Mouse (Mus musculus): ENCODE results near the gene G0s2. TPM values are rescaled to one million over a fixed set of nuclear protein-coding genes. Genes with fewer than 3 reads are reported as not detected.
"Not testable (repeated sequence)": the region's sequence is repeated elsewhere in the genome, so short reads cannot be mapped to it uniquely, and the experiment has no call there.

The G0s2 gene
- polyA plus RNA-seq, 1 experiment from 2014 or later: 5.1 TPM

- Histone ChIP-seq H3K9me3 (no peaks in the 10 kb centered on the region), H3K27ac (replicated peaks) (no peak overlapping the region), H3K9ac (replicated peaks) (no peak overlapping the region), H3K4me1 (no peaks in the 10 kb centered on the region), H3K4me2 (replicated peaks) (no peak overlapping the region), H3K27me3 (no peaks in the 10 kb centered on the region), H3K36me3 (no peaks in the 10 kb centered on the region), H3K4me3 (no peak overlapping the region)
- ATAC-seq (replicated peaks): no peak
- 76% methylated on average over 7 of the region's 7 CpGs for WGBS
Observed at GRCm38 (mm10) chr1:193261897-193262548, 11.0 kb downstream of the G0s2 start.

- no peak for ATAC-seq (replicated peaks)
- H3K27ac ChIP-seq (replicated peaks): no peak overlapping the region
- 0 out of 2 replicates have a peak, but pooled peaks cover 4% of the 10 kb centered on the region for H3K4me1 ChIP-seq
- no peak overlapping the region for H3K4me2 ChIP-seq (replicated peaks)
- no peaks in the 10 kb centered on the region for H3K27me3 ChIP-seq
- H3K36me3 ChIP-seq: no peaks in the 10 kb centered on the region
- H3K9ac ChIP-seq (replicated peaks): no peak overlapping the region
- WGBS: 91% methylated on average over 9 of the region's 9 CpGs
- no peaks in the 10 kb centered on the region for H3K9me3 ChIP-seq
- no peak overlapping the region for H3K4me3 ChIP-seq
Observed at GRCm38 (mm10) chr1:193259559-193259958, 13.5 kb downstream of the G0s2 start.

GRCm38 (mm10) chr1:193256621-193257098 is 16.4 kb downstream of the G0s2 start:
- no peaks in the 10 kb centered on the region for H3K27me3 ChIP-seq
- H3K9ac ChIP-seq (replicated peaks): no peak overlapping the region
- H3K4me2 ChIP-seq (replicated peaks): no peak overlapping the region
- H3K9me3 ChIP-seq: no peaks in the 10 kb centered on the region
- ATAC-seq (replicated peaks): no peak
- H3K4me1 ChIP-seq: 0 out of 2 replicates have a peak, but pooled peaks cover 4% of the 10 kb centered on the region
- no peaks in the 10 kb centered on the region for H3K36me3 ChIP-seq
- no peak overlapping the region for H3K4me3 ChIP-seq
- H3K27ac ChIP-seq (replicated peaks): 0 out of 2 replicates have a peak overlapping the region, but pooled peaks have one; percentile 10
- 57% methylated on average over 5 of the region's 5 CpGs for WGBS

GRCm38 (mm10) chr1:193256289-193256577 is 16.8 kb downstream of the G0s2 start:
- peak; percentile 57; the same call in 1 of the 2 replicates for ATAC-seq (replicated peaks)
- no peaks in the 10 kb centered on the region for H3K27me3 ChIP-seq
- H3K4me3 ChIP-seq: no peak overlapping the region
- no peak overlapping the region for H3K4me2 ChIP-seq (replicated peaks)
- no peaks in the 10 kb centered on the region for H3K36me3 ChIP-seq
- no peak overlapping the region for H3K9ac ChIP-seq (replicated peaks)
- 0 out of 2 replicates have a peak, but pooled peaks cover 4% of the 10 kb centered on the region for H3K4me1 ChIP-seq
- no peaks in the 10 kb centered on the region for H3K9me3 ChIP-seq
- H3K27ac ChIP-seq (replicated peaks): 0 out of 2 replicates have a peak overlapping the region, but pooled peaks have one; percentile 10

- H3K27me3 ChIP-seq: no peaks in the 10 kb centered on the region
- no peak overlapping the region for H3K4me3 ChIP-seq
- 25% methylated on average over 3 of the region's 3 CpGs for WGBS
- H3K4me1 ChIP-seq: 0 out of 2 replicates have a peak, but pooled peaks cover 4% of the 10 kb centered on the region
- peak; percentile 76 for ATAC-seq (replicated peaks)
- H3K9me3 ChIP-seq: no peaks in the 10 kb centered on the region
- no peak overlapping the region for H3K4me2 ChIP-seq (replicated peaks)
- no peak overlapping the region for H3K27ac ChIP-seq (replicated peaks)
- no peaks in the 10 kb centered on the region for H3K36me3 ChIP-seq
- H3K9ac ChIP-seq (replicated peaks): no peak overlapping the region
Observed at GRCm38 (mm10) chr1:193255488-193256288, 17.3 kb downstream of the G0s2 start.

- no peaks in the 10 kb centered on the region for H3K27me3 ChIP-seq
- 74% methylated on average over 8 of the region's 8 CpGs for WGBS
- no peak overlapping the region for H3K4me2 ChIP-seq (replicated peaks)
- no peak for ATAC-seq (replicated peaks)
- no peaks in the 10 kb centered on the region for H3K9me3 ChIP-seq
- no peak overlapping the region for H3K4me3 ChIP-seq
- no peak overlapping the region for H3K27ac ChIP-seq (replicated peaks)
- H3K36me3 ChIP-seq: no peaks in the 10 kb centered on the region
- no peak overlapping the region for H3K9ac ChIP-seq (replicated peaks)
- 0 out of 2 replicates have a peak, but pooled peaks cover 4% of the 10 kb centered on the region for H3K4me1 ChIP-seq
Observed at GRCm38 (mm10) chr1:193255032-193255431, 18.0 kb downstream of the G0s2 start.

GRCm38 (mm10) chr1:193253895-193254294 is 19.1 kb downstream of the G0s2 start:
- not testable (repeated sequence) for H3K9ac ChIP-seq (replicated peaks); H3K4me3 ChIP-seq; ATAC-seq (replicated peaks); H3K27ac ChIP-seq (replicated peaks); H3K36me3 ChIP-seq; H3K9me3 ChIP-seq; H3K4me1 ChIP-seq; H3K4me2 ChIP-seq (replicated peaks); H3K27me3 ChIP-seq
- WGBS: 82% methylated on average over 3 of the region's 3 CpGs

GRCm38 (mm10) chr1:193252616-193253015 is 20.4 kb downstream of the G0s2 start:
- H3K9ac ChIP-seq (replicated peaks): no peak overlapping the region
- no peaks in the 10 kb centered on the region for H3K9me3 ChIP-seq
- ATAC-seq (replicated peaks): no peak
- H3K27ac ChIP-seq (replicated peaks): no peak overlapping the region
- H3K27me3 ChIP-seq: no peaks in the 10 kb centered on the region
- H3K4me1 ChIP-seq: 0 out of 2 replicates have a peak, but pooled peaks cover 4% of the 10 kb centered on the region
- WGBS: 58% methylated on average over 5 of the region's 5 CpGs
- H3K4me2 ChIP-seq (replicated peaks): no peak overlapping the region
- no peak overlapping the region for H3K4me3 ChIP-seq
- H3K36me3 ChIP-seq: no peaks in the 10 kb centered on the region

GRCm38 (mm10) chr1:193251386-193251785 is 21.6 kb downstream of the G0s2 start:
- Histone ChIP-seq H3K9me3 (no peaks in the 10 kb centered on the region), H3K4me2 (replicated peaks) (no peak overlapping the region), H3K27ac (replicated peaks) (no peak overlapping the region), H3K4me1 (0 out of 2 replicates have a peak, but pooled peaks cover under 1% of the 10 kb centered on the region), H3K27me3 (no peaks in the 10 kb centered on the region), H3K4me3 (no peak overlapping the region), H3K9ac (replicated peaks) (no peak overlapping the region), H3K36me3 (no peaks in the 10 kb centered on the region)
- no peak for ATAC-seq (replicated peaks)
- 85% methylated on average over 7 of the region's 7 CpGs for whole genome bisulfite sequencing

GRCm38 (mm10) chr1:193250026-193250425 is 23.0 kb downstream of the G0s2 start:
- H3K4me2 ChIP-seq (replicated peaks): no peak overlapping the region
- H3K9me3 ChIP-seq: no peaks in the 10 kb centered on the region
- no peak overlapping the region for H3K4me3 ChIP-seq
- H3K4me1 ChIP-seq: no peaks in the 10 kb centered on the region
- no peak overlapping the region for H3K9ac ChIP-seq (replicated peaks)
- WGBS: 85% methylated on average over 2 of the region's 2 CpGs
- no peaks in the 10 kb centered on the region for H3K27me3 ChIP-seq
- no peak overlapping the region for H3K27ac ChIP-seq (replicated peaks)
- H3K36me3 ChIP-seq: no peaks in the 10 kb centered on the region
- no peak for ATAC-seq (replicated peaks)

GRCm38 (mm10) chr1:193244235-193244634 is 28.8 kb downstream of the G0s2 start:
- H3K27me3 ChIP-seq: no peaks in the 10 kb centered on the region
- 71% methylated on average over 6 of the region's 6 CpGs for WGBS
- H3K9ac ChIP-seq (replicated peaks): no peak overlapping the region
- peak overlapping the region; percentile 62 for H3K27ac ChIP-seq (replicated peaks)
- H3K36me3 ChIP-seq: no peaks in the 10 kb centered on the region
- no peak overlapping the region for H3K4me3 ChIP-seq
- peaks cover 5% of the 10 kb centered on the region; the same call in 1 of the 2 replicates for H3K4me1 ChIP-seq
- H3K4me2 ChIP-seq (replicated peaks): no peak overlapping the region
- no peaks in the 10 kb centered on the region for H3K9me3 ChIP-seq
- ATAC-seq (replicated peaks): 0 out of 2 replicates have a peak, but pooled peaks have one; percentile 51

GRCm38 (mm10) chr1:193243571-193244193 is 29.3 kb downstream of the G0s2 start:
- H3K4me1 ChIP-seq: peaks cover 5% of the 10 kb centered on the region; the same call in 1 of the 2 replicates
- H3K4me3 ChIP-seq: no peak overlapping the region
- no peaks in the 10 kb centered on the region for H3K36me3 ChIP-seq
- no peak overlapping the region for H3K4me2 ChIP-seq (replicated peaks)
- H3K27ac ChIP-seq (replicated peaks): peak overlapping the region; percentile 35
- 57% methylated on average over 10 of the region's 10 CpGs for WGBS
- ATAC-seq (replicated peaks): 0 out of 2 replicates have a peak, but pooled peaks have one; percentile 48
- H3K9me3 ChIP-seq: no peaks in the 10 kb centered on the region
- no peaks in the 10 kb centered on the region for H3K27me3 ChIP-seq
- no peak overlapping the region for H3K9ac ChIP-seq (replicated peaks)
